Mouse (Mus musculus) embryonic facial prominence, embryonic 11.5 days (tissue): ENCODE data around the gene Rad51ap2. TPM values are rescaled to one million over a fixed set of nuclear protein-coding genes. Genes with fewer than 3 reads are reported as not detected.

ENCODE experiments used
- polyA plus RNA-seq: library from polyadenylated mRNA; unstranded; fragments of >200 nt; fragmentation: Nextera tagmentation; extraction: Ambion mirVana; gene quantifications from 2 replicates; pipeline ENCODE4 v1.2.1, GENCODE M21; 2014

Rad51ap2 gene
- polyA plus RNA-seq, 1 experiment from 2014 or later: 0.27 TPM

Other genes starting within 250 kb of the Rad51ap2 start
- not detected in 2 replicates for gene Msgn1, start 247.1 kb upstream of the Rad51ap2 start, polyA plus RNA-seq
- 13.7 and 16.8 TPM in 2 replicates for gene Gen1, start 190.3 kb upstream of the Rad51ap2 start, polyA plus RNA-seq
- 135 and 160 TPM in 2 replicates for gene Smc6, start 190.2 kb upstream of the Rad51ap2 start, polyA plus RNA-seq
- gene Vsnl1, start 19.5 kb upstream of the Rad51ap2 start, polyA plus RNA-seq: 3.5 and 3.6 TPM in 2 replicates